Mouse (Mus musculus) neural tube, embryonic 14.5 days (tissue): Measurements from ENCODE around the gene Ccnd3. TPM values are rescaled to one million over a fixed set of nuclear protein-coding genes. Genes with fewer than 3 reads are reported as not detected.

Experiments
- ATAC-seq: fragments of 200-750 bp; cut with Nextera tagmentation; 2 replicates; pipeline ENCODE4 v1.8.0; 2017; ENCODE audit warnings: low read depth, mild to moderate bottlenecking, moderate TSS enrichment, moderate library complexity
- H3K27ac ChIP-seq: fragments of 300-500 bp; sonication (generic); 2 replicates; pipeline ENCODE4 v1.5.1; 2014; ENCODE audit warnings: low read depth, mild to moderate bottlenecking, control low read depth, low read length, moderate library complexity, mixed read lengths
- H3K27me3 ChIP-seq: fragments of 300-500 bp; sonication (generic); 2 replicates; pipeline ENCODE4 v1.6.1; 2014; ENCODE audit warnings: low read length; ENCODE audit not compliant: control insufficient read depth, insufficient read depth
- H3K36me3 ChIP-seq: fragments of 300-500 bp; sonication (generic); 2 replicates; pipeline ENCODE4 v1.6.1; 2014; ENCODE audit warnings: low read length, mixed read lengths; ENCODE audit not compliant: control insufficient read depth, insufficient read depth
- H3K4me1 ChIP-seq: fragments of 300-500 bp; sonication (generic); 2 replicates; pipeline ENCODE4 v1.6.1; 2014; ENCODE audit warnings: low read length; ENCODE audit not compliant: control insufficient read depth, insufficient read depth
- H3K4me2 ChIP-seq: fragments of 300-500 bp; sonication (generic); 2 replicates; pipeline ENCODE4 v1.6.1; 2014; ENCODE audit warnings: mild to moderate bottlenecking, low read depth, low read length, control low read depth
- H3K4me3 ChIP-seq: fragments of 300-500 bp; sonication (generic); 2 replicates; pipeline ENCODE4 v1.5.1; 2014; ENCODE audit warnings: low read depth, low read length, control low read depth, mixed read lengths
- H3K9ac ChIP-seq: fragments of 300-500 bp; sonication (generic); replicated peaks from 2 replicates; pipeline ENCODE4 v1.6.1; 2014; ENCODE audit warnings: low read depth, mild to moderate bottlenecking, control low read depth, low read length, mixed read lengths
- H3K9me3 ChIP-seq: fragments of 300-500 bp; sonication (generic); 2 replicates; pipeline ENCODE4 v1.6.1; 2016; ENCODE audit warnings: low read length; ENCODE audit not compliant: control insufficient read depth
- WGBS: fragments of 180-500 bp; shearing (Covaris S2); extraction: QIAGEN DNeasy Blood & Tissue Kit; methylation state at CpG from one replicate; pipeline ENCODE4 v1.1.7; 2014; 5-methylcytosine and 5-hydroxymethylcytosine counted together
- polyA plus RNA-seq: library from polyadenylated mRNA; unstranded; fragments of >200 nt; fragmentation: Nextera tagmentation; extraction: Ambion mirVana; gene quantifications from 2 replicates; pipeline ENCODE4 v1.2.1, GENCODE M21; 2014

Ccnd3 gene
- polyA plus RNA-seq, 1 experiment from 2014 or later, result 49.1 TPM

- no peaks in the 10 kb centered on the region for H3K36me3 ChIP-seq
- ATAC-seq, result no peak
- no peaks in the 10 kb centered on the region for H3K9me3 ChIP-seq
- no peak overlapping the region for H3K9ac ChIP-seq
- no peak overlapping the region for H3K27ac ChIP-seq
- no peak overlapping the region for H3K4me3 ChIP-seq
- no peaks in the 10 kb centered on the region for H3K4me1 ChIP-seq
- H3K4me2 ChIP-seq, result no peak overlapping the region
- H3K27me3 ChIP-seq, result no peaks in the 10 kb centered on the region
- WGBS, result 86% methylated on average over 6 of the region's 6 CpGs
These were observed 73.8 kb downstream of the Ccnd3 start for GRCm38 (mm10) chr17:47578655-47579054.

- no peak overlapping the region for H3K9ac ChIP-seq
- no peaks in the 10 kb centered on the region for H3K9me3 ChIP-seq
- no peaks in the 10 kb centered on the region for H3K36me3 ChIP-seq
- H3K4me1 ChIP-seq, result no peaks in the 10 kb centered on the region
- H3K27me3 ChIP-seq, result no peaks in the 10 kb centered on the region
- H3K27ac ChIP-seq, result no peak overlapping the region
- no peak for ATAC-seq
- H3K4me3 ChIP-seq, result no peak overlapping the region
- 88% methylated on average over 4 of the region's 4 CpGs for WGBS
- H3K4me2 ChIP-seq, result no peak overlapping the region
These were observed 76.1 kb downstream of the Ccnd3 start for GRCm38 (mm10) chr17:47580962-47581361.

GRCm38 (mm10) chr17:47588517-47588916 is 83.7 kb downstream of the Ccnd3 start:
- H3K9ac ChIP-seq, result no peak overlapping the region
- no peak overlapping the region for H3K4me2 ChIP-seq
- no peak overlapping the region for H3K4me3 ChIP-seq
- no peaks in the 10 kb centered on the region for H3K27me3 ChIP-seq
- no peaks in the 10 kb centered on the region for H3K36me3 ChIP-seq
- H3K4me1 ChIP-seq, result no peaks in the 10 kb centered on the region; the same call in 1 of the 2 replicates
- no peak for ATAC-seq
- H3K27ac ChIP-seq, result no peak overlapping the region
- WGBS, result 86% methylated on average over 8 of the region's 8 CpGs
- H3K9me3 ChIP-seq, result no peaks in the 10 kb centered on the region

GRCm38 (mm10) chr17:47591073-47591472 is 86.2 kb downstream of the Ccnd3 start:
- no peak overlapping the region for H3K4me3 ChIP-seq
- no peak for ATAC-seq
- H3K27ac ChIP-seq, result no peak overlapping the region
- H3K27me3 ChIP-seq, result no peaks in the 10 kb centered on the region
- 91% methylated on average over 3 of the region's 3 CpGs for WGBS
- H3K9ac ChIP-seq, result no peak overlapping the region
- no peaks in the 10 kb centered on the region for H3K9me3 ChIP-seq
- no peak overlapping the region for H3K4me2 ChIP-seq
- H3K36me3 ChIP-seq, result no peaks in the 10 kb centered on the region
- peaks cover 8% of the 10 kb centered on the region for H3K4me1 ChIP-seq

- ATAC-seq, result peak; percentile 91
- WGBS, result under 1% methylated on average over 63 of the region's 63 CpGs
These were observed 88.5 kb downstream of the Ccnd3 start for GRCm38 (mm10) chr17:47593215-47593853.

GRCm38 (mm10) chr17:47593854-47594182 is 89.0 kb downstream of the Ccnd3 start:
- Histone ChIP-seq H3K27me3 (no peaks in the 10 kb centered on the region), H3K4me2 (peak overlapping the region; percentile 75), H3K9me3 (no peaks in the 10 kb centered on the region), H3K9ac (peak overlapping the region; percentile 67), H3K27ac (peak overlapping the region; percentile 74), H3K4me3 (peak overlapping the region; percentile 68), H3K4me1 (peaks cover 18% of the 10 kb centered on the region), H3K36me3 (no peaks in the 10 kb centered on the region)
- 0% methylated on average over 13 of the region's 13 CpGs for WGBS
- ATAC-seq, result peak; percentile 5; the same call in 1 of the 2 replicates

More at GRCm38 (mm10) chr17:47593215-47593853, 88.5 kb downstream of the Ccnd3 start:
- H3K4me1 ChIP-seq, result peaks cover 18% of the 10 kb centered on the region
- H3K9ac ChIP-seq, result peak overlapping the region; percentile 67
- peak overlapping the region; percentile 68 for H3K4me3 ChIP-seq
- H3K27me3 ChIP-seq, result no peaks in the 10 kb centered on the region
- H3K4me2 ChIP-seq, result peak overlapping the region; percentile 75
- H3K27ac ChIP-seq, result peak overlapping the region; percentile 74
- H3K36me3 ChIP-seq, result no peaks in the 10 kb centered on the region
- no peaks in the 10 kb centered on the region for H3K9me3 ChIP-seq

- no peak for ATAC-seq
- no peaks in the 10 kb centered on the region for H3K36me3 ChIP-seq
- peak overlapping the region; percentile 67 for H3K9ac ChIP-seq
- under 1% methylated on average over 41 of the region's 43 CpGs for WGBS
- H3K27me3 ChIP-seq, result no peaks in the 10 kb centered on the region
- peak overlapping the region; percentile 75 for H3K4me2 ChIP-seq
- peak overlapping the region; percentile 74 for H3K27ac ChIP-seq
- H3K4me1 ChIP-seq, result peaks cover 18% of the 10 kb centered on the region
- H3K4me3 ChIP-seq, result peak overlapping the region; percentile 68
- H3K9me3 ChIP-seq, result no peaks in the 10 kb centered on the region
These were observed 89.5 kb downstream of the Ccnd3 start for GRCm38 (mm10) chr17:47594183-47594968.

- ATAC-seq, result no peak
- Histone ChIP-seq H3K4me3 (peak overlapping the region; percentile 68), H3K27ac (peak overlapping the region; percentile 72), H3K9me3 (no peaks in the 10 kb centered on the region), H3K9ac (peak overlapping the region; percentile 67; the same call in 1 of the 2 replicates), H3K36me3 (no peaks in the 10 kb centered on the region), H3K27me3 (no peaks in the 10 kb centered on the region), H3K4me1 (peaks cover 18% of the 10 kb centered on the region), H3K4me2 (peak overlapping the region; percentile 75)
- 1% methylated on average over 4 of the region's 9 CpGs for WGBS
These were observed 90.1 kb downstream of the Ccnd3 start for GRCm38 (mm10) chr17:47594969-47595247.
